Mouse (Mus musculus): ENCODE results near the gene Pi4kb. TPM values are rescaled to one million over a fixed set of nuclear protein-coding genes. Genes with fewer than 3 reads are reported as not detected.

The Pi4kb gene
- polyA plus RNA-seq, 1 experiment = 30.2 TPM

GRCm38 (mm10) chr3:95052959-95053358 lies 78.4 kb downstream of the Pi4kb start:
- no peak overlapping the region for H3K4me3 ChIP-seq (ENCODE audit: extremely low read depth, insufficient read depth, insufficient read length)
- no peak overlapping the region for H3K27ac ChIP-seq (ENCODE audit: insufficient read depth, low read length)
- TF ChIP-seq POLR2A (IDR thresholded peaks at IDR 0.05; ENCODE audit: low read depth, low read length) (no peak), CTCF (IDR thresholded peaks at IDR 0.05; ENCODE audit: extremely low read depth, insufficient read depth, insufficient read length, insufficient replicate concordance) (no peak)
- no peaks in the 10 kb centered on the region for H3K4me1 ChIP-seq (ENCODE audit: control insufficient read depth, insufficient read depth, insufficient read length)
- DNase-seq (ENCODE audit: low read depth in 1 of 2, low spot score in 2 of 2) = peak; percentile 45 to 51
- WGBS = 46% methylated on average over 1 of the region's 1 CpGs
- no peaks in the 10 kb centered on the region for H3K36me3 ChIP-seq (ENCODE audit: control insufficient read depth, insufficient read depth, low read length)
- H3K27me3 ChIP-seq (ENCODE audit: control insufficient read depth, insufficient read depth, low read length) = 0 out of 2 replicates have a peak, but pooled peaks cover 2% of the 10 kb centered on the region

- H3K36me3 ChIP-seq (ENCODE audit: control insufficient read depth, insufficient read depth, low read length) = peaks cover under 1% of the 10 kb centered on the region
- TF ChIP-seq POLR2A (IDR thresholded peaks at IDR 0.05; ENCODE audit: low read depth, low read length) (no peak), CTCF (IDR thresholded peaks at IDR 0.05; ENCODE audit: extremely low read depth, insufficient read depth, insufficient read length, insufficient replicate concordance) (peak; percentile 42; the same call in 1 of the 2 replicates)
- 32% methylated on average over 3 of the region's 3 CpGs for WGBS
Observed at GRCm38 (mm10) chr3:95053701-95054100, 79.2 kb downstream of the Pi4kb start.

GRCm38 (mm10) chr3:95054481-95055260 lies 80.1 kb downstream of the Pi4kb start:
- DNase-seq (ENCODE audit: low read depth in 1 of 2, low spot score in 2 of 2) = no peak

More at GRCm38 (mm10) chr3:95053701-95054100, 79.2 kb downstream of the Pi4kb start:
- Histone ChIP-seq H3K27me3 (ENCODE audit: control insufficient read depth, insufficient read depth, low read length) (0 out of 2 replicates have a peak, but pooled peaks cover 2% of the 10 kb centered on the region), H3K4me1 (ENCODE audit: control insufficient read depth, insufficient read depth, insufficient read length) (no peaks in the 10 kb centered on the region), H3K4me3 (ENCODE audit: extremely low read depth, insufficient read depth, insufficient read length) (no peak overlapping the region), H3K27ac (ENCODE audit: insufficient read depth, low read length) (no peak overlapping the region)
- DNase-seq (ENCODE audit: low read depth in 1 of 2, low spot score in 2 of 2) = peak; percentile 31 to 47

GRCm38 (mm10) chr3:95056275-95056674 lies 81.7 kb downstream of the Pi4kb start:
- Histone ChIP-seq H3K36me3 (ENCODE audit: control insufficient read depth, insufficient read depth, low read length) (peaks cover 19% of the 10 kb centered on the region), H3K27me3 (ENCODE audit: control insufficient read depth, insufficient read depth, low read length) (no peaks in the 10 kb centered on the region), H3K4me1 (ENCODE audit: control insufficient read depth, insufficient read depth, insufficient read length) (no peaks in the 10 kb centered on the region), H3K4me3 (ENCODE audit: extremely low read depth, insufficient read depth, insufficient read length) (no peak overlapping the region), H3K27ac (ENCODE audit: insufficient read depth, low read length) (no peak overlapping the region)
- 81% methylated on average over 7 of the region's 7 CpGs for WGBS
- no peak for TF ChIP-seq CTCF (IDR thresholded peaks at IDR 0.05; ENCODE audit: extremely low read depth, insufficient read depth, insufficient read length, insufficient replicate concordance)
- no peak for TF ChIP-seq POLR2A (IDR thresholded peaks at IDR 0.05; ENCODE audit: low read depth, low read length)
- no peak for DNase-seq (ENCODE audit: low read depth in 1 of 2, low spot score in 2 of 2)

More at GRCm38 (mm10) chr3:95054481-95055260, 80.1 kb downstream of the Pi4kb start:
- Histone ChIP-seq H3K4me3 (ENCODE audit: extremely low read depth, insufficient read depth, insufficient read length) (no peak overlapping the region), H3K4me1 (ENCODE audit: control insufficient read depth, insufficient read depth, insufficient read length) (no peaks in the 10 kb centered on the region), H3K27ac (ENCODE audit: insufficient read depth, low read length) (no peak overlapping the region), H3K36me3 (ENCODE audit: control insufficient read depth, insufficient read depth, low read length) (peaks cover 8% of the 10 kb centered on the region), H3K27me3 (ENCODE audit: control insufficient read depth, insufficient read depth, low read length) (no peaks in the 10 kb centered on the region)
- 52% methylated on average over 10 of the region's 10 CpGs for WGBS
- TF ChIP-seq POLR2A (IDR thresholded peaks at IDR 0.05; ENCODE audit: low read depth, low read length) = no peak

Other genes starting within 250 kb of the Pi4kb start
- gene Cgn, start 188.2 kb upstream of the Pi4kb start, polyA plus RNA-seq (2012; rRNA removed) = 0.11 and 0.22 TPM in 2 replicates
- gene Pogz, start 137.2 kb upstream of the Pi4kb start, polyA plus RNA-seq (2012; rRNA removed) = 24.8 and 26.2 TPM in 2 replicates
- gene Psmb4, start 87.8 kb upstream of the Pi4kb start, polyA plus RNA-seq (2012; rRNA removed) = 117 and 140 TPM in 2 replicates
- 34.9 and 35.4 TPM in 2 replicates for gene Selenbp1, start 41.7 kb upstream of the Pi4kb start, polyA plus RNA-seq (2012; rRNA removed)
- 23.9 and 26.4 TPM in 2 replicates for gene Rfx5, start 20.7 kb upstream of the Pi4kb start, polyA plus RNA-seq (2012; rRNA removed)
- gene Zfp687, start 40.7 kb downstream of the Pi4kb start, polyA plus RNA-seq (2012; rRNA removed) = 18.5 and 21.0 TPM in 2 replicates
- gene Psmd4, start 67.9 kb downstream of the Pi4kb start, polyA plus RNA-seq (2012; rRNA removed) = 90.5 and 108 TPM in 2 replicates
- gene Pip5k1a, start 132.2 kb downstream of the Pi4kb start, polyA plus RNA-seq (2012; rRNA removed) = 14.1 and 14.4 TPM in 2 replicates
- 36.3 and 44.6 TPM in 2 replicates for gene Vps72, start 136.3 kb downstream of the Pi4kb start, polyA plus RNA-seq (2012; rRNA removed)
- gene Tmod4, start 149.7 kb downstream of the Pi4kb start, polyA plus RNA-seq (2012; rRNA removed) = 0.69 and 0.91 TPM in 2 replicates
- 25.2 and 29.4 TPM in 2 replicates for gene Scnm1, start 159.3 kb downstream of the Pi4kb start, polyA plus RNA-seq (2012; rRNA removed)
- gene Lysmd1, start 159.4 kb downstream of the Pi4kb start, polyA plus RNA-seq (2012; rRNA removed) = 4.7 and 5.3 TPM in 2 replicates
- 89.1 and 132 TPM in 2 replicates for gene Tnfaip8l2, start 167.6 kb downstream of the Pi4kb start, polyA plus RNA-seq (2012; rRNA removed)
- gene Sema6c, start 185.7 kb downstream of the Pi4kb start, polyA plus RNA-seq (2012; rRNA removed) = 2.2 TPM in 2 replicates
- gene Gabpb2, start 243.2 kb downstream of the Pi4kb start, polyA plus RNA-seq (2012; rRNA removed) = 17.0 and 17.1 TPM in 2 replicates

Data from spleen, adult 2 months (tissue).